Mouse (Mus musculus) stomach, postnatal 0 days (tissue): Measurements from ENCODE around the gene Nfatc2.

ENCODE experiments used
- CTCF ChIP-seq: IDR thresholded peaks from 2 replicates; pipeline ENCODE4 v1.5.1; 2016; ENCODE audit warnings: antibody characterized with exemption, low read depth, mild to moderate bottlenecking, moderate library complexity
- EP300 ChIP-seq: optimal IDR thresholded peaks from 2 replicates; pipeline ENCODE3; 2016; ENCODE audit warnings: antibody characterized with exemption

DNA sequence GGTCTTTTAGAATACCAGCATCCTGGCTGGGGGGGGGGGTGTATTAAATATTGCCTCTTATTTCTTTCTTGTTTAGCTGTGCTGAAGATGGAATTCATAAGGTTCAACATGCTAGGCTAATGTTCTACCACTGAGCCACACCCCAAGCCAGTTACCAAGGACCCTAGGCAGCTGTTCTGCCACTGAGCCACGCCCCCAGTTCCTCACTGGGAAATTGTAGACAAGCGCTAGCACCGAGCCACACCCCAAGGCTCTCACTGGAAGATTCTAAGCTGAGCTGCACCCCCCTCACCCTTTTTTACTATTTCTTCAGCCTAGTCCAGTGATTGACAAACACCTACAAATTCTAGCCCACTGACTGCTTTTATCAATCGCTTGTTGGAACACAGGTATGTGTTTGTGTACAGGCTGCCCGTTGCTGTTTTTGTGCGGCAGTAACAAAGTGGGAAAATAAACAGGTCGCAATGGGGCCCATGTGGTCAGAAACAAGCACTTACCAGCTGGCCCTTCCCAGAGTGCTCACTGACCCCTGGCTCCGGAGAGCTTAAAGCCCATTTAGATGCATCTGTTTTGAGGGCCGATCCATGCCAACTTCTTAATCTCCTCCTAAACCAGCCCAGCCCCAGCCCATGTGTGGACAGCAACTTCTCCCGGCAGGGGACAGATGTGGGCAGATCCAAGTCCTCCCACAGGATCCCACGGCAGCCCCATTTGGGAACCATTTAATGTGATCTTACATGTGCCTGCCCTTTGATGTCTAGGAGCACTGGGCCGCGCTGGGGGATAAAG, 11.8 kb upstream of the Nfatc2 start:
- TF ChIP-seq CTCF (no peak), EP300 (no peak)
